Mouse (Mus musculus) regulatory T cell (primary cell): Measurements from ENCODE around the gene Yif1a.

Source experiments
- in situ Hi-C: fragments of 300-600 bp; cut with MboI, MseI; formaldehyde crosslinking; loops from one replicate; pipeline ENCODE4 v1.15.1; 2025; ENCODE audit warnings: high pct_unique_total_duplicates

Gene Yif1a

GRCm38 (mm10) chr19:5087884-5088728, at the start of gene Yif1a:
TSS of gene Yif1a (plus strand) at chr19:5088538.
- in situ Hi-C loops, result no loop called here

- in situ Hi-C loops, result no loop called here
These were observed 49.6 kb upstream of the Yif1a start, which contains the start of the genes B4gat1 and AC124502.3 for GRCm38 (mm10) chr19:5038709-5039156. TSS of gene B4gat1 (plus strand) at chr19:5038826. TSS of gene AC124502.3 (plus strand) at chr19:5038891.

GRCm38 (mm10) chr19:5039301-5040114, 48.8 kb upstream of the Yif1a start:
- in situ Hi-C loops, result loop anchor here (10.0 kb wide), 1 partner anchor 55 kb away; the partner anchor contains the start of gene Cnih2

GRCm38 (mm10) chr19:5040862-5041523, 47.3 kb upstream of the Yif1a start, which contains the start of gene Brms1:
TSS of gene Brms1 (plus strand) at chr19:5041354.
- in situ Hi-C loops, result loop anchor here (10.0 kb wide), 1 partner anchor 54 kb away; the partner anchor contains the start of gene Cnih2

- in situ Hi-C loops, result loop anchor here (10.0 kb wide), 1 partner anchor 53 kb away; the partner anchor contains the start of gene Cnih2
These were observed 46.8 kb upstream of the Yif1a start for GRCm38 (mm10) chr19:5041588-5041987.

GRCm38 (mm10) chr19:5045531-5045930, 42.8 kb upstream of the Yif1a start:
- in situ Hi-C loops, result loop anchor here (10.0 kb wide), 1 partner anchor 49 kb away; the partner anchor contains the start of gene Cnih2

GRCm38 (mm10) chr19:5048138-5049056, 39.9 kb upstream of the Yif1a start:
- in situ Hi-C loops, result loop anchor here (10.0 kb wide), 1 partner anchor 46 kb away; the partner anchor contains the start of gene Cnih2

GRCm38 (mm10) chr19:5049325-5049724, 39.0 kb upstream of the Yif1a start:
- in situ Hi-C loops, result loop anchor here (10.0 kb wide), 1 partner anchor 45 kb away; the partner anchor contains the start of gene Cnih2

- in situ Hi-C loops, result no loop called here
These were observed 38.1 kb upstream of the Yif1a start, which contains the start of gene Rin1 for GRCm38 (mm10) chr19:5050047-5050905. TSS of gene Rin1 (plus strand) at chr19:5050481.

- in situ Hi-C loops, result no loop called here
These were observed 37.3 kb upstream of the Yif1a start for GRCm38 (mm10) chr19:5051031-5051430.

GRCm38 (mm10) chr19:5051515-5051914, 36.8 kb upstream of the Yif1a start:
- in situ Hi-C loops, result no loop called here

GRCm38 (mm10) chr19:5052166-5052822, 36.0 kb upstream of the Yif1a start:
- in situ Hi-C loops, result no loop called here

- in situ Hi-C loops, result no loop called here
These were observed 35.5 kb upstream of the Yif1a start for GRCm38 (mm10) chr19:5052853-5053252.

- in situ Hi-C loops, result no loop called here
These were observed 34.4 kb upstream of the Yif1a start for GRCm38 (mm10) chr19:5053909-5054308.

- in situ Hi-C loops, result no loop called here
These were observed 32.1 kb upstream of the Yif1a start for GRCm38 (mm10) chr19:5056251-5056650.

- in situ Hi-C loops, result no loop called here
These were observed 30.2 kb upstream of the Yif1a start for GRCm38 (mm10) chr19:5057876-5058775.
